ENCODE assay signal across 8 mouse cellular contexts in genomic region chr14:57910501-57911068, GRCm38 (mm10). TPM values are rescaled to one million over a fixed set of nuclear protein-coding genes. Genes with fewer than 3 reads are reported as not detected.
A peak's percentile ranks its signal among the peaks of the same experiment; 100 is the strongest.
DNase-seq lines count a peak whose midpoint lies in the region; ATAC-seq and TF ChIP-seq lines count a peak whose summit lies in the region.

No protein-coding gene starts in this region.

- peaks cover 5% of the 10 kb centered on the region; the same call in 1 of the 2 replicates for H3K36me3 ChIP-seq in embryonic facial prominence, embryonic 13.5 days
- H3K36me3 ChIP-seq in heart, adult 2 months (ENCODE audit: control insufficient read depth, insufficient read depth, low read length), result no peaks in the 10 kb centered on the region
- H3K36me3 ChIP-seq in kidney, adult 2 months (ENCODE audit: control insufficient read depth, insufficient read depth, low read length), result no peaks in the 10 kb centered on the region
- H3K36me3 ChIP-seq in limb, embryonic 14.5 days (ENCODE audit: control insufficient read depth, insufficient read depth, low read length), result 0 out of 2 replicates have a peak, but pooled peaks cover under 1% of the 10 kb centered on the region
- H3K36me3 ChIP-seq in midbrain, embryonic 16.5 days (ENCODE audit: control insufficient read depth, insufficient read depth, low read length), result peaks cover 3% of the 10 kb centered on the region; the same call in 1 of the 2 replicates
- no peaks in the 10 kb centered on the region for H3K36me3 ChIP-seq in spleen, adult 2 months (ENCODE audit: control insufficient read depth, insufficient read depth, low read length)

- peak; percentile 71; the same call in 1 of the 2 replicates for ATAC-seq in embryonic facial prominence, embryonic 13.5 days (ENCODE audit: insufficient number of reproducible peaks, insufficient read depth, low FRiP score, low TSS enrichment, low read depth)
- peak; percentile 83 for ATAC-seq in limb, embryonic 14.5 days (ENCODE audit: low FRiP score, low read depth)
- peak; percentile 89 for ATAC-seq in midbrain, embryonic 16.5 days

- TF ChIP-seq EP300 in heart, adult 2 months (IDR thresholded peaks at IDR 0.05; ENCODE audit: insufficient read depth, low read depth, low read length), result peak; percentile 97

- peak; percentile 86 for TF ChIP-seq CTCF in heart, adult 2 months (IDR thresholded peaks at IDR 0.05)
- TF ChIP-seq CTCF in kidney, adult 2 months (conservative IDR thresholded peaks at IDR 0.05; ENCODE audit: insufficient read depth, insufficient read length, low read depth, low read length), result peak; percentile 92
- TF ChIP-seq CTCF in spleen, adult 2 months (IDR thresholded peaks at IDR 0.05; ENCODE audit: extremely low read depth, insufficient read depth, insufficient read length, insufficient replicate concordance), result peak; percentile 75; the same call in 1 of the 2 replicates

- no peaks in the 10 kb centered on the region for H3K9me3 ChIP-seq in embryonic facial prominence, embryonic 13.5 days
- no peaks in the 10 kb centered on the region for H3K9me3 ChIP-seq in limb, embryonic 14.5 days (ENCODE audit: control insufficient read depth, low read length)
- no peaks in the 10 kb centered on the region for H3K9me3 ChIP-seq in midbrain, embryonic 16.5 days (replicated peaks; ENCODE audit: control insufficient read depth, low read length, poor library complexity, severe bottlenecking)

- no peaks in the 10 kb centered on the region for H3K79me2 ChIP-seq in heart, adult 2 months (replicated peaks; ENCODE audit: control insufficient read depth, insufficient read depth, low read length)

- TF ChIP-seq POLR2A in heart, adult 2 months (IDR thresholded peaks at IDR 0.05; ENCODE audit: insufficient read depth, low read depth, low read length), result 0 out of 2 replicates have a peak, but pooled peaks have one; percentile 20
- TF ChIP-seq POLR2A in kidney, adult 2 months (IDR thresholded peaks at IDR 0.05; ENCODE audit: low read depth, low read length), result no peak
- no peak for TF ChIP-seq POLR2A in limb, embryonic 14.5 days (IDR thresholded peaks at IDR 0.05; ENCODE audit: borderline replicate concordance, extremely low read depth, insufficient read depth, insufficient read length)
- peak; percentile 10; the same call in 1 of the 2 replicates for TF ChIP-seq POLR2A in spleen, adult 2 months (IDR thresholded peaks at IDR 0.05; ENCODE audit: low read depth, low read length)

- DNase-seq in 416B (ENCODE audit: low read depth), result peak; percentile 97
- DNase-seq in adrenal gland, postnatal 4 days (ENCODE audit: low spot score in 2 of 2), result peak; percentile 55 to 70
- peak; percentile 84 to 87 for DNase-seq in heart, adult 2 months
- DNase-seq in kidney, adult 2 months, result peak; percentile 93
- peak; percentile 85 for DNase-seq in limb, embryonic 14.5 days (ENCODE audit: low spot score)
- peak; percentile 81 to 85 for DNase-seq in spleen, adult 2 months (ENCODE audit: low read depth in 1 of 2, low spot score in 2 of 2)

- peak overlapping the region; percentile 60 for H3K4me2 ChIP-seq in embryonic facial prominence, embryonic 13.5 days
- H3K4me2 ChIP-seq in limb, embryonic 14.5 days (replicated peaks; ENCODE audit: low read depth, low read length, severe bottlenecking), result peak overlapping the region; percentile 64
- peak overlapping the region; percentile 58 for H3K4me2 ChIP-seq in midbrain, embryonic 16.5 days (ENCODE audit: low read length)

- H3K4me1 ChIP-seq in embryonic facial prominence, embryonic 13.5 days, result no peaks in the 10 kb centered on the region
- H3K4me1 ChIP-seq in heart, adult 2 months (ENCODE audit: control insufficient read depth, insufficient read depth, low read length), result peaks cover 2% of the 10 kb centered on the region
- no peaks in the 10 kb centered on the region; the same call in 1 of the 2 replicates for H3K4me1 ChIP-seq in kidney, adult 2 months (ENCODE audit: control insufficient read depth, insufficient read depth, low read length)
- no peaks in the 10 kb centered on the region for H3K4me1 ChIP-seq in limb, embryonic 14.5 days (ENCODE audit: control insufficient read depth, insufficient read depth, low read length)
- H3K4me1 ChIP-seq in midbrain, embryonic 16.5 days (ENCODE audit: control insufficient read depth, insufficient read depth, low read length), result no peaks in the 10 kb centered on the region
- peaks cover 18% of the 10 kb centered on the region for H3K4me1 ChIP-seq in spleen, adult 2 months (ENCODE audit: control insufficient read depth, insufficient read depth, insufficient read length)

- H3K4me3 ChIP-seq in embryonic facial prominence, embryonic 13.5 days, result peak overlapping the region; percentile 38
- peak overlapping the region; percentile 41 for H3K4me3 ChIP-seq in heart, adult 2 months
- H3K4me3 ChIP-seq in kidney, adult 2 months (ENCODE audit: insufficient read depth, low read depth, low read length), result peak overlapping the region; percentile 7; the same call in 1 of the 2 replicates
- H3K4me3 ChIP-seq in limb, embryonic 14.5 days (replicated peaks; ENCODE audit: low read length), result peak overlapping the region; percentile 28
- peak overlapping the region; percentile 26 for H3K4me3 ChIP-seq in midbrain, embryonic 16.5 days (ENCODE audit: low read depth, low read length)
- peak overlapping the region; percentile 1; the same call in 1 of the 2 replicates for H3K4me3 ChIP-seq in spleen, adult 2 months (ENCODE audit: extremely low read depth, insufficient read depth, insufficient read length)

- WGBS in embryonic facial prominence, embryonic 13.5 days, result 18% methylated on average over 26 of the region's 26 CpGs
- WGBS in heart, adult 2 months, result 19% methylated on average over 26 of the region's 26 CpGs
- WGBS in kidney, adult 2 months, result 18% methylated on average over 26 of the region's 26 CpGs
- WGBS in limb, embryonic 14.5 days, result 23% methylated on average over 26 of the region's 26 CpGs
- 18% methylated on average over 26 of the region's 26 CpGs for WGBS in midbrain, embryonic 16.5 days
- 18% methylated on average over 26 of the region's 26 CpGs for WGBS in spleen, adult 2 months

- H3K9ac ChIP-seq in embryonic facial prominence, embryonic 13.5 days, result peak overlapping the region; percentile 69
- H3K9ac ChIP-seq in heart, adult 2 months (ENCODE audit: low read depth, low read length), result no peak overlapping the region
- peak overlapping the region; percentile 44 for H3K9ac ChIP-seq in limb, embryonic 14.5 days (ENCODE audit: low read depth, low read length, severe bottlenecking)
- peak overlapping the region; percentile 54 for H3K9ac ChIP-seq in midbrain, embryonic 16.5 days (ENCODE audit: low read depth, low read length)

- no peaks in the 10 kb centered on the region for H3K27me3 ChIP-seq in embryonic facial prominence, embryonic 13.5 days
- no peaks in the 10 kb centered on the region for H3K27me3 ChIP-seq in heart, adult 2 months (ENCODE audit: control insufficient read depth, insufficient read depth, low read length)
- H3K27me3 ChIP-seq in kidney, adult 2 months (replicated peaks; ENCODE audit: control insufficient read depth, insufficient read depth, low read length), result no peaks in the 10 kb centered on the region
- H3K27me3 ChIP-seq in limb, embryonic 14.5 days (ENCODE audit: control insufficient read depth, insufficient read depth, low read length), result no peaks in the 10 kb centered on the region
- H3K27me3 ChIP-seq in midbrain, embryonic 16.5 days (ENCODE audit: control insufficient read depth, insufficient read depth, low read depth, low read length), result no peaks in the 10 kb centered on the region
- no peaks in the 10 kb centered on the region for H3K27me3 ChIP-seq in spleen, adult 2 months (ENCODE audit: control insufficient read depth, insufficient read depth, low read length)

- no peak overlapping the region for H3K27ac ChIP-seq in embryonic facial prominence, embryonic 13.5 days
- H3K27ac ChIP-seq in heart, adult 2 months, result peak overlapping the region; percentile 61
- H3K27ac ChIP-seq in kidney, adult 2 months (ENCODE audit: insufficient read depth, low read depth, low read length), result no peak overlapping the region
- no peak overlapping the region for H3K27ac ChIP-seq in limb, embryonic 14.5 days (replicated peaks; ENCODE audit: low read depth, low read length)
- H3K27ac ChIP-seq in midbrain, embryonic 16.5 days (ENCODE audit: low read length), result peak overlapping the region; percentile 23; the same call in 1 of the 2 replicates
- H3K27ac ChIP-seq in spleen, adult 2 months (ENCODE audit: insufficient read depth, low read length), result peak overlapping the region; percentile 59

- intact Hi-C loops in heart, adult 2 months (cut with DNase I), result loop anchor here (1.0 to 10.0 kb wide), 7 partner anchors 28 to 536 kb away; partner anchors contain the start of genes Mrpl57 and Ska3

RNA-seq across cellular contexts. Expression of gene Zdhhc20, which starts 20.5 kb away (rescaled TPM):
- 10 to 100 TPM; 53.8 to 61.9 TPM for total RNA-seq in adrenal gland, postnatal 4 days (2021)
- polyA plus RNA-seq in embryonic facial prominence, embryonic 13.5 days (2015; fragmentation: Nextera tagmentation; extraction: Ambion mirVana), result 83.3 and 85.5 TPM in 2 replicates
- 1 to 10 TPM; 6.7 to 8.3 TPM for total RNA-seq in heart, adult 2 months (2021)
- 3.3 and 5.5 TPM in 2 replicates for polyA plus RNA-seq in heart, adult 2 months (2012; rRNA removed)
- 2.6 and 3.7 TPM in 2 replicates for polyA plus RNA-seq in kidney, adult 2 months (2012; rRNA removed)
- 28.4 and 30.6 TPM in 2 replicates for polyA plus RNA-seq in limb, embryonic 14.5 days (2012; rRNA removed)
- 57.6 and 63.9 TPM in 2 replicates for polyA plus RNA-seq in limb, embryonic 14.5 days (2014; fragmentation: Nextera tagmentation; extraction: Ambion mirVana)
- polyA plus RNA-seq in midbrain, embryonic 16.5 days (2015; fragmentation: Nextera tagmentation; extraction: Ambion mirVana), result 36.6 and 43.1 TPM in 2 replicates
- 4.3 and 5.1 TPM in 2 replicates for polyA plus RNA-seq in spleen, adult 2 months (2012; rRNA removed)

Comparison
In these comparisons a context has a peak if more than half of its experiments do, and no peak if none do; other contexts are left out.
1. H3K27ac ChIP-seq: peak in heart, adult 2 months (single experiment), midbrain, embryonic 16.5 days (single experiment) and spleen, adult 2 months (single experiment); none in embryonic facial prominence, embryonic 13.5 days (single experiment), kidney, adult 2 months (single experiment) and limb, embryonic 14.5 days (single experiment).
2. POLR2A ChIP-seq: peak in heart, adult 2 months (single experiment) and spleen, adult 2 months (single experiment); none in kidney, adult 2 months (single experiment) and limb, embryonic 14.5 days (single experiment).
3. Peak in every context shown above with its lines, with median percentiles within 50 percentile points of each other: DNase-seq, ATAC-seq, H3K4me2 ChIP-seq, H3K4me3 ChIP-seq and CTCF ChIP-seq.